Mouse (Mus musculus): ENCODE data around the gene Zfp965.
"Not testable (repeated sequence)": the region's sequence is repeated elsewhere in the genome, so short reads cannot be mapped to it uniquely, and the experiment has no call there.

Gene Zfp965

DNA sequence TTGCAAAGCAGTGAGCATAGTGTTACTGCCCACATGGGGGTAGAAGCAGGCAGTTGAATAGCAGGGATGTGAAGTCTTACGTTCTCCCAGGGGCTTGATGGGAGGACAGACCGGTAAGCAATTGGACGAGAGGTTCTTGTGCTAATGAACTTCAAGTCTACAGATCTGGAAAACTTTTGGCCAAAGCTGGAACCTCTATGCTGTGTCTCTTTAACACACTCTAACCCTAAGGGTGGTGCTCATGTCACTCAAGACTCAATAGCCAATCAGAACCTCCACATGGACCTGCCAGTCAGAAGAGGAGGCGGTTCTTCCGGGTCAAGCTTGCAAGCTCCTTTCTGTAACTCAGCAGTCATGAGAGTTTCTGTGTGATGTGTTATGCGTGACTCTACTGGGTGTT is at the start of gene Zfp965:
Zfp965 (plus strand) TSS at position 301 of the 400 bp plus-strand sequence.
- not testable (repeated sequence) for DNase-seq

GRCm38 (mm10) chr2:175435707-175436106 is 34.1 kb upstream of the Zfp965 start, which contains the start of gene Gm4724:
Gm4724 (minus strand) TSS chr2:175435807.
- DNase-seq = not testable (repeated sequence)
